Mouse (Mus musculus) forebrain, embryonic 15.5 days (tissue): ENCODE data around the gene Atp11a. TPM values are rescaled to one million over a fixed set of nuclear protein-coding genes. Genes with fewer than 3 reads are reported as not detected.

Experiments used
- ATAC-seq: fragments of 200-750 bp; cut with Nextera tagmentation; replicated peaks from 2 replicates; pipeline ENCODE4 v1.8.0; 2017; ENCODE audit warnings: mild to moderate bottlenecking, moderate TSS enrichment, moderate library complexity
- H3K27ac ChIP-seq: fragments of 300-500 bp; sonication (generic); replicated peaks from 2 replicates; pipeline ENCODE4 v1.5.1; 2015; ENCODE audit warnings: mild to moderate bottlenecking, inconsistent platforms
- H3K27me3 ChIP-seq: fragments of 300-500 bp; sonication (generic); 2 replicates; pipeline ENCODE4 v1.6.1; 2015; ENCODE audit warnings: inconsistent platforms
- H3K36me3 ChIP-seq: fragments of 300-500 bp; sonication (generic); 2 replicates; pipeline ENCODE4 v1.6.1; 2015; ENCODE audit warnings: mild to moderate bottlenecking, inconsistent platforms
- H3K4me1 ChIP-seq: fragments of 300-500 bp; sonication (generic); 2 replicates; pipeline ENCODE4 v1.6.1; 2015; ENCODE audit warnings: inconsistent platforms
- H3K4me2 ChIP-seq: fragments of 300-500 bp; sonication (generic); replicated peaks from 2 replicates; pipeline ENCODE4 v1.6.1; 2015; ENCODE audit warnings: mild to moderate bottlenecking, inconsistent platforms
- H3K4me3 ChIP-seq: fragments of 300-500 bp; sonication (generic); 2 replicates; pipeline ENCODE4 v1.5.1; 2015; ENCODE audit warnings: mild to moderate bottlenecking, inconsistent platforms
- H3K9ac ChIP-seq: fragments of 300-500 bp; sonication (generic); replicated peaks from 2 replicates; pipeline ENCODE4 v1.6.1; 2015; ENCODE audit warnings: mild to moderate bottlenecking, inconsistent platforms
- H3K9me3 ChIP-seq: fragments of 300-500 bp; sonication (generic); 2 replicates; pipeline ENCODE4 v1.6.1; 2016; ENCODE audit warnings: inconsistent platforms
- WGBS: fragments of 180-500 bp; shearing (Covaris S2); methylation state at CpG from one replicate; pipeline ENCODE4 v1.1.7; 2015; ENCODE audit warnings: mixed read lengths; 5-methylcytosine and 5-hydroxymethylcytosine counted together
- polyA plus RNA-seq: library from polyadenylated mRNA; unstranded; fragments of >200 nt; fragmentation: Nextera tagmentation; extraction: Ambion mirVana; gene quantifications from 2 replicates; pipeline ENCODE4 v1.2.1, GENCODE M21; 2015

Atp11a gene
- polyA plus RNA-seq, 1 experiment from 2014 or later: 15.7 TPM

- Histone ChIP-seq H3K4me3 (no peak overlapping the region), H3K9ac (no peak overlapping the region), H3K27me3 (no peaks in the 10 kb centered on the region), H3K9me3 (no peaks in the 10 kb centered on the region), H3K4me1 (no peaks in the 10 kb centered on the region), H3K27ac (no peak overlapping the region), H3K4me2 (no peak overlapping the region), H3K36me3 (peaks cover 17% of the 10 kb centered on the region; the same call in 1 of the 2 replicates)
- 54% methylated on average over 21 of the region's 21 CpGs for WGBS
- no peak for ATAC-seq
Measured at GRCm38 (mm10) chr8:12883051-12884004, 126.5 kb downstream of the Atp11a start.

- WGBS: 81% methylated on average over 16 of the region's 16 CpGs
- no peak overlapping the region for H3K4me3 ChIP-seq
- H3K27ac ChIP-seq: no peak overlapping the region
- H3K9ac ChIP-seq: no peak overlapping the region
- ATAC-seq: no peak
- H3K4me2 ChIP-seq: no peak overlapping the region
- H3K27me3 ChIP-seq: no peaks in the 10 kb centered on the region
- H3K36me3 ChIP-seq: peaks cover 17% of the 10 kb centered on the region; the same call in 1 of the 2 replicates
- peaks cover 15% of the 10 kb centered on the region for H3K4me1 ChIP-seq
- no peaks in the 10 kb centered on the region for H3K9me3 ChIP-seq
Measured at GRCm38 (mm10) chr8:12887772-12888435, 131.1 kb downstream of the Atp11a start.

GRCm38 (mm10) chr8:12889046-12889598 lies 132.3 kb downstream of the Atp11a start:
- Histone ChIP-seq H3K27me3 (no peaks in the 10 kb centered on the region), H3K4me2 (peak overlapping the region; percentile 6; the same call in 1 of the 2 replicates), H3K9me3 (no peaks in the 10 kb centered on the region), H3K36me3 (peaks cover 17% of the 10 kb centered on the region; the same call in 1 of the 2 replicates), H3K27ac (peak overlapping the region; percentile 75), H3K9ac (no peak overlapping the region), H3K4me1 (peaks cover 15% of the 10 kb centered on the region), H3K4me3 (no peak overlapping the region)
- ATAC-seq: 0 out of 2 replicates have a peak, but pooled peaks have one; percentile 72
- 69% methylated on average over 11 of the region's 11 CpGs for WGBS

- no peaks in the 10 kb centered on the region for H3K9me3 ChIP-seq
- H3K27ac ChIP-seq: no peak overlapping the region
- H3K4me3 ChIP-seq: no peak overlapping the region
- H3K9ac ChIP-seq: no peak overlapping the region
- H3K4me2 ChIP-seq: no peak overlapping the region
- WGBS: 81% methylated on average over 5 of the region's 5 CpGs
- peaks cover 15% of the 10 kb centered on the region for H3K4me1 ChIP-seq
- no peak for ATAC-seq
- H3K36me3 ChIP-seq: peaks cover 4% of the 10 kb centered on the region; the same call in 1 of the 2 replicates
- H3K27me3 ChIP-seq: no peaks in the 10 kb centered on the region
Measured at GRCm38 (mm10) chr8:12892882-12893446, 136.2 kb downstream of the Atp11a start.

- no peak for ATAC-seq
- H3K4me3 ChIP-seq: no peak overlapping the region
- H3K27me3 ChIP-seq: no peaks in the 10 kb centered on the region
- no peak overlapping the region for H3K9ac ChIP-seq
- peaks cover 15% of the 10 kb centered on the region for H3K4me1 ChIP-seq
- no peak overlapping the region for H3K27ac ChIP-seq
- peaks cover 4% of the 10 kb centered on the region; the same call in 1 of the 2 replicates for H3K36me3 ChIP-seq
- no peaks in the 10 kb centered on the region for H3K9me3 ChIP-seq
- no peak overlapping the region for H3K4me2 ChIP-seq
- WGBS: 89% methylated on average over 12 of the region's 12 CpGs
Measured at GRCm38 (mm10) chr8:12893797-12894578, 137.2 kb downstream of the Atp11a start.

GRCm38 (mm10) chr8:12894783-12895534 lies 138.1 kb downstream of the Atp11a start:
- 86% methylated on average over 11 of the region's 11 CpGs for whole genome bisulfite sequencing
- Histone ChIP-seq H3K27ac (no peak overlapping the region), H3K4me1 (peaks cover 7% of the 10 kb centered on the region), H3K4me3 (no peak overlapping the region), H3K27me3 (no peaks in the 10 kb centered on the region), H3K9ac (no peak overlapping the region), H3K36me3 (peaks cover 4% of the 10 kb centered on the region; the same call in 1 of the 2 replicates), H3K4me2 (no peak overlapping the region), H3K9me3 (no peaks in the 10 kb centered on the region)
- no peak for ATAC-seq

- H3K4me3 ChIP-seq: no peak overlapping the region
- 0 out of 2 replicates have a peak, but pooled peaks cover 4% of the 10 kb centered on the region for H3K36me3 ChIP-seq
- H3K4me1 ChIP-seq: no peaks in the 10 kb centered on the region
- no peak for ATAC-seq
- 78% methylated on average over 9 of the region's 9 CpGs for WGBS
- no peak overlapping the region for H3K27ac ChIP-seq
- no peak overlapping the region for H3K4me2 ChIP-seq
- no peaks in the 10 kb centered on the region for H3K9me3 ChIP-seq
- H3K27me3 ChIP-seq: no peaks in the 10 kb centered on the region
- no peak overlapping the region for H3K9ac ChIP-seq
Measured at GRCm38 (mm10) chr8:12895535-12896150, 138.8 kb downstream of the Atp11a start.

GRCm38 (mm10) chr8:12896494-12897373 lies 139.9 kb downstream of the Atp11a start:
- Histone ChIP-seq H3K9ac (no peak overlapping the region), H3K4me3 (no peak overlapping the region), H3K9me3 (no peaks in the 10 kb centered on the region), H3K27ac (no peak overlapping the region), H3K36me3 (no peaks in the 10 kb centered on the region), H3K27me3 (no peaks in the 10 kb centered on the region), H3K4me2 (no peak overlapping the region), H3K4me1 (no peaks in the 10 kb centered on the region)
- 53% methylated on average over 13 of the region's 13 CpGs for WGBS
- ATAC-seq: peak; percentile 57

GRCm38 (mm10) chr8:12897815-12898214 lies 141.0 kb downstream of the Atp11a start:
- H3K4me3 ChIP-seq: no peak overlapping the region
- no peaks in the 10 kb centered on the region for H3K4me1 ChIP-seq
- H3K27me3 ChIP-seq: no peaks in the 10 kb centered on the region
- H3K4me2 ChIP-seq: no peak overlapping the region
- no peaks in the 10 kb centered on the region for H3K36me3 ChIP-seq
- no peaks in the 10 kb centered on the region for H3K9me3 ChIP-seq
- WGBS: 79% methylated on average over 9 of the region's 9 CpGs
- no peak for ATAC-seq
- H3K27ac ChIP-seq: no peak overlapping the region
- no peak overlapping the region for H3K9ac ChIP-seq
